Mouse (Mus musculus): ENCODE measurements around the gene 2900026A02Rik. TPM values are rescaled to one million over a fixed set of nuclear protein-coding genes. Genes with fewer than 3 reads are reported as not detected.

The 2900026A02Rik gene
- total and polyA plus RNA-seq, 3 experiments: not detected

DNA sequence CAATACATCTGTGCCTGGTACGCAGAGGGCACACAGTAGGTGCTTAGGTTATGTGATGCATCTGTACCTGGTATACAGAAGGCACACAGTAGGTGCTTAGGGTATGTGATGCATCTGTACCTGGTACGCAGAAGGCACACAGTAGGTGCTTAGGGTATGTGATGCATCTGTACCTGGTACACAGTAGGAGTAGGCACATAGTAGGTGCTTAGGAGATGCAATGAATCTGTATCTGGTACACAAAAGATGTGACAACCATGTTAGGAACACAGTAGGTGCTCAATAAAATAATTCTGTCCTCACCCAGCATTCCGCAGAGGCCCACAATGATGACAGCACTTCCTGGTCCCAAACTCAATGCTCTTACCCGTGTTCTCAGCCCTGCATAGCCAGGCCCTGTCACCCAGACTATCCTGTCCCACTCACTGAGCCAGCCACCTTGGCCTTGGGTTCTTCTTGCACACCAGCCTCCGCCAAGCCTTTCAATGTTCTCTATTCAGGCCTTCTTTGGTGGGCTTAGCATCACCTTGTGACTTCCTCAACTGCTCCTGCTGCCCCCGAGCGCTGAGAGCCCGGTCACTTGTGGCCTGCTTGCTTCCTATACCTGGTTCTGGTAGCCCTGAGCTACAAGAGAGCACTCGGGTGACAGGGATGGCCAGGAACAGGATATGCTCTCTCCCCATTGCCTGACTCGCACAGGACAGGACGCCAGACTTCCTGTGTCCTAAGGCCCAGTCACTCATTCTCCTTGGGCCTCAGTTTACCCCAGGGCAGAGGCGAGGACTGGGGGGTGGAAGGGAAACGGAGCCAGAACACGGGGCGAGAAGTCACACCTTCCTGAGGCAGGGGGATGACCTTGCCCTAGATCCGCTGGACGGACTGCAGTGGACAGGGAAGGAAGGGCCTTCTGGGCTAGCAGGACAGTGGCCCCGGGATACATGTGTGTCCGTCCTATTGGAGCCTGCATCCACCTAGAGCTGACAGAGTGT lies 87.0 kb downstream of the 2900026A02Rik start:
- Histone ChIP-seq H3K36me3 (ENCODE audit: control insufficient read depth in 1 of 2, insufficient read depth in 2 of 2, low read length in 2 of 2) (no peaks in the 10 kb centered on the region), H3K9ac (ENCODE audit: control insufficient read depth, low read depth, low read length, poor library complexity, severe bottlenecking) (no peak overlapping the region), H3K27ac (ENCODE audit: control insufficient read depth, low read depth, low read length) (no peak overlapping the region), H3K4me1 (ENCODE audit: control insufficient read depth in 1 of 2, insufficient read depth in 2 of 2, low read length in 2 of 2) (no peaks in the 10 kb centered on the region), H3K79me2 (ENCODE audit: control insufficient read depth, insufficient read depth, low read length, poor library complexity) (no peaks in the 10 kb centered on the region), H3K4me3 (ENCODE audit: control insufficient read depth in 1 of 2, insufficient read depth in 1 of 2, low read depth in 2 of 2, low read length in 2 of 2) (no peak overlapping the region), H3K9me3 (replicated peaks; ENCODE audit: insufficient read depth, low read length) (no peaks in the 10 kb centered on the region), H3K27me3 (ENCODE audit: control insufficient read depth in 1 of 2, insufficient read depth in 2 of 2, low read length in 2 of 2) (no peaks in the 10 kb centered on the region)
- DNase-seq (ENCODE audit: low read depth, low spot score): no peak
- TF ChIP-seq HCFC1 (IDR thresholded peaks at IDR 0.05; ENCODE audit: low read depth, low read length) (no peak), GABPA (IDR thresholded peaks at IDR 0.05; ENCODE audit: low read depth, low read length) (no peak), SIN3A (IDR thresholded peaks at IDR 0.05; ENCODE audit: low read length) (no peak), TCF12 (IDR thresholded peaks at IDR 0.05; ENCODE audit: low read depth, low read length) (no peak), ZKSCAN1 (IDR thresholded peaks at IDR 0.05; ENCODE audit: low read depth, low read length) (peak; percentile 81), KAT2A (conservative IDR thresholded peaks at IDR 0.05; ENCODE audit: low read depth, low read length) (no peak), MYB (IDR thresholded peaks at IDR 0.05; ENCODE audit: low read depth, low read length) (no peak), MAFK (IDR thresholded peaks at IDR 0.05; ENCODE audit: borderline replicate concordance, low read depth, low read length) (no peak)

DNA sequence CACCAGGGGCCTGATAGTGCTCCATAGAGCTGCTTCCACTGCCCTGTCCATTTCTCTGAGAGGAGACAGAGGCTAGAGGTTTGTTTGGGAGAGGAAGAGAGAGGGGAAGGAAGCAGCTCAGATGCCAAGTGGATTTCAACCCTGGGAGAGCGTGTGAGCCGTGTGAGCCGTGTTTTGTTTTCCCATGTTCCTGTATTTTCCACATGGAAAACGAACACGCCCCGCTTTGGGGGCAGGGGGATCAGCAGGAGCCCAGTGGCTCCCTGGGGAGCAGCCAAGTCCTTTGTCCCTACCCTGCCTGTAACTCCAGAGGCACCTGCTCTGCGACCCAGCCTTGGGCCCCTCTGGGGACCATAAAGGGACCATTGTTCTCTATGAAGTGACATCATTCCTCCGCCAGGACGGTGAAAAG lies 88.0 kb downstream of the 2900026A02Rik start:
- Histone ChIP-seq H3K4me1 (ENCODE audit: control insufficient read depth in 1 of 2, insufficient read depth in 2 of 2, low read length in 2 of 2) (no peaks in the 10 kb centered on the region), H3K36me3 (ENCODE audit: control insufficient read depth in 1 of 2, insufficient read depth in 2 of 2, low read length in 2 of 2) (no peaks in the 10 kb centered on the region), H3K27me3 (ENCODE audit: control insufficient read depth in 1 of 2, insufficient read depth in 2 of 2, low read length in 2 of 2) (no peaks in the 10 kb centered on the region), H3K9me3 (replicated peaks; ENCODE audit: insufficient read depth, low read length) (no peaks in the 10 kb centered on the region), H3K4me3 (ENCODE audit: control insufficient read depth in 1 of 2, insufficient read depth in 1 of 2, low read depth in 2 of 2, low read length in 2 of 2) (no peak overlapping the region), H3K27ac (ENCODE audit: control insufficient read depth, low read depth, low read length) (no peak overlapping the region), H3K9ac (ENCODE audit: control insufficient read depth, low read depth, low read length, poor library complexity, severe bottlenecking) (no peak overlapping the region), H3K79me2 (ENCODE audit: control insufficient read depth, insufficient read depth, low read length, poor library complexity) (no peaks in the 10 kb centered on the region)
- TF ChIP-seq ZMIZ1 (IDR thresholded peaks at IDR 0.05; ENCODE audit: low read depth, low read length) (no peak), UBTF (IDR thresholded peaks at IDR 0.05; ENCODE audit: borderline replicate concordance, insufficient read depth, low read depth, low read length) (no peak), POLR2A (IDR thresholded peaks at IDR 0.05; ENCODE audit: control insufficient read depth in 1 of 2, insufficient read depth in 1 of 2, low read depth in 1 of 2, low read length in 2 of 2, poor library complexity in 1 of 2) (no peak), POLR2AphosphoS5 (IDR thresholded peaks at IDR 0.05; ENCODE audit: borderline replicate concordance, low read depth, low read length) (no peak), E2F4 (IDR thresholded peaks at IDR 0.05; ENCODE audit: borderline replicate concordance, low read depth, low read length) (no peak), POLR2AphosphoS2 (IDR thresholded peaks at IDR 0.05; ENCODE audit: low read length) (no peak), GABPA (IDR thresholded peaks at IDR 0.05; ENCODE audit: low read depth, low read length) (no peak), NRF1 (IDR thresholded peaks at IDR 0.05; ENCODE audit: insufficient read depth, low read depth, low read length, poor library complexity, severe bottlenecking) (no peak), MAX (IDR thresholded peaks at IDR 0.05; ENCODE audit: low read length) (no peak), MEF2A (IDR thresholded peaks at IDR 0.05; ENCODE audit: extremely low read depth, insufficient replicate concordance, low read depth, low read length, poor library complexity, severe bottlenecking) (no peak), KAT2A (conservative IDR thresholded peaks at IDR 0.05; ENCODE audit: low read depth, low read length) (no peak), ELF1 (IDR thresholded peaks at IDR 0.05; ENCODE audit: low read depth, low read length) (no peak), USF1 (IDR thresholded peaks at IDR 0.05; ENCODE audit: low read depth, low read length) (no peak), MAFK (IDR thresholded peaks at IDR 0.05; ENCODE audit: borderline replicate concordance, low read depth, low read length) (no peak), SMC3 (IDR thresholded peaks at IDR 0.05; ENCODE audit: low read depth, low read length) (no peak), MYB (IDR thresholded peaks at IDR 0.05; ENCODE audit: low read depth, low read length) (no peak), CHD2 (IDR thresholded peaks at IDR 0.05; ENCODE audit: low read length) (no peak), ZKSCAN1 (IDR thresholded peaks at IDR 0.05; ENCODE audit: low read depth, low read length) (no peak)
- DNase-seq (ENCODE audit: low read depth, low spot score): no peak
